Mouse (Mus musculus) cerebellum, adult 8-10 months (tissue): ENCODE measurements around the gene Brd4.

ENCODE experiments used
- DNase-seq: peaks from one replicate; pipeline ENCODE4 v3.0.0; 2022

Brd4 gene

DNA sequence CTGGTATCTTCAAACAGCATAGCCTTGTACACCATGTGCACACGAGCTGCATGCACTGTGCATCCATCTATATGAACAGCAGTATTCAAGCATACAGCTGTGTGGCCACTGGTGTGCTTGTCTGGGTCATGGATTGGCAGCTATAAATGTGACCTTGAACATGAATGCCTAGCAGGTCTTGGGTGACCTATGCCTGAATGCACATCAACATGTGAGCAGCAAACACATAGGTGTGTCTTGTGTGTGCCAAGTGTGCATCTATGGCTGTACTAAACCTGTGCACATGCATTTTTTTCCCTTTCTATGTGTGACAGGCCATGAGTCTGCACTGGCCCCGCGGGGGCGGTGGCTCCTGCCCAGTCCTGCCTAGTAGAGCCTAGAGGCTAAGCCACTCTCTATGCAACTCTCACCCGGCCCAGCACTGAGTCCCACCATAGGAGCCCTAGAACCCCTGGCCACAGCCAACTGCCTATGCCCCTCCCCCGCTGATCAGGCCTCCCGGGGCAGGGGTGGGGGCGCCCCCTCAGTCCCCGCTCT is 119.2 kb downstream of the Brd4 start:
- DNase-seq: no peak

DNA sequence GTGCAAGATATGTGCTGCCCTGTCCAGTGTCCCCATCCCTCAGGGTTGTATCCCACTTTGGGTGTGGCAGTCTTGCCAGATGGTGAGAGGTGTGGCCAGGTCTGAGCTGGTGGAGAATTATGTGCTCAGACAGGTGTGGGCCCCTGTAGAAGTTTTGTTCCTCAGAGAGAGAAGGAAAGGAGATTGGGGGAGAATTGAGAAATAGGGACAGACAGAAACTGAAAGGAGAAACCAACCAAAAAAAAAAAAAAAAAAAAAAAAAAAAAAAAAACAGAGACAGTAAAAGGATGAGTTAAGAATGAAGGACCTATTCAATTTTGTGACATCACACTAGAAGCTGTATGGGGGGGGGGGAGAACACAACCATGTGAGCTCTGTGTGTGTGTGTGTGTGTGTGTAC is 119.7 kb downstream of the Brd4 start:
- DNase-seq: no peak

GRCm38 (mm10) chr17:32163910-32164650 is 120.4 kb downstream of the Brd4 start:
- no peak for DNase-seq

- DNase-seq: peak; percentile 32
Measured at GRCm38 (mm10) chr17:32162112-32162850, 122.2 kb downstream of the Brd4 start.

DNA sequence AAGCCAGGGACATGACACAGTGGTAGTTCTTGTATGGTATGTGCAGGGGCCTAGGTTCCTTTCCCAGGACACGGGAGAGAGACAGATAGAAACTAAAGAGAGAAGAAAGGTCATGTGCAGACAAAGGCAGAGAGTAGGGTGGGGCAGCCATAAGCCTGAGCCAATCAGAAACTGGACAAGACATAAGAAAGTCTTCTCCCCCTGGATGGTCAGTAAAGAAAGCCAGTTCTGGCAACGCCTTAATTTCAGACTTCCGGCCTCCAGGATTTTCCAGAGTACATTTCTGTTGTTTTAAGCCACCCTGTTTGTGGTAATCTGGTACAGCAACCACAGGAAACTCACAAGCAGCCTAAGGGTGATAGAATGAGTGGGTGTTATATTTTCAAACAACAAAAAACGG is 123.6 kb downstream of the Brd4 start:
- no peak for DNase-seq

DNA sequence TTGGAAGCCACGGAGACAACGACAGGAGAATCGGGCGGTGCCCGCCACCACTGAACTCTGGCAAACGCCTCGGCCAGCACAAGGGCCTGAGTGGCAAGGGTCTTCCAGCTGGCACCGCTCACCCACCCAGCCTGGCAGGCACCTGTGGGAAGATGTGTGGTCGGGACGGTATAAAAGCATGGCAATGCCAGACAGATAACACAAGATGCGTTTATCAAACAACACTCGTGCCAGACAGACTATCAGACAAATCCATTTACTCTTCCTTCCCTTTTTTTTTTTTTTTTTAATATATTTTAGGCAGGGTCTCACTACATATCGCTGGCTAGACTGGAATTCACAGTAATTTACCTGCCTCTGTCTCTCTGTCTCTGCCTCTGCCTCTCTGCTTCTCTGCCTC is 125.7 kb downstream of the Brd4 start:
- DNase-seq: no peak

DNA sequence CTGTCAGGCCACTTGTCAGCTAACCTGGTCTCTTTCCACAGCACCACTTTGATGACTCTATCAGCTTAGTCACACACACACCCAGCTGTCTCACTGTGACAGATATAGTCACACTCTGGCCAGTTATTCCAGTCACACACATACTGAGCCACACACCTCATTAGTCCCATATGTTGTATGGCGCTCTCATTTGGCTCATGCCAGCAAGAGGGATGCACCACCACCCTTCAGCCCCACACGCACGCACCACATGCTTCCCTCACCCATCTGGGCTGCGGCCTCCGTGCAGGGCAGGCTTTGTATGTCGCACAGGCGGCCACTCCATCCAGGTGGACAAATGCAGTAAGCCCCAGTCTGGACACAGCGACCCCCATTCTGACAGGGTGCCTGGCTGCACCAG is 137.8 kb downstream of the Brd4 start:
- no peak for DNase-seq
